Mouse (Mus musculus) frontal cortex, postnatal 14 days (tissue): ENCODE measurements around the gene Iffo2.
"Not testable (repeated sequence)": the region's sequence is repeated elsewhere in the genome, so short reads cannot be mapped to it uniquely, and the experiment has no call there.

ENCODE experiments used
- DNase-seq, 2 experiments: peaks; one replicate each; pipeline ENCODE4 v3.0.0; 2022; ENCODE audit warnings: low spot score in 2 of 2

Gene Iffo2

DNA sequence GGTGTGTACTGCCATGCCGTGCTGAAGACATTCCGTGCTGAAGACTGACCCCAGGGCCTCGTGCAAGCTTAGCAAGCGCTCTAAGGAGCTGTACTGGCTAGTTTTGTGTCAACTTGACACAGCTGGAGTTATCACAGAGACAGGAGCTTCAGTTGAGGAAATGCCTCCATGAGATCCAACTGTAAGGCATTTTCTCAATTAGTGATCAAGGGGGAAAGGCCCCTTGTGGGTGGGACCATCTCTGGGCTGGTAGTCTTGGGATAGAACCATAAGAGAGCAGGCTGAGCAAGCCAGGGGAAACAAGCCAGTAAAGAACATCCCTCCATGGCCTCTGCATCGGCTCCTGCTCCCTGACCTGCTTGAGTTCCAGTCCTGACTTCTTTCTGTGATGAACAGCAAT is at the start of gene Iffo2:
Gene Iffo2 (plus strand): TSS at position 301 of the 400 bp plus-strand sequence.
- not testable (repeated sequence) for DNase-seq

- DNase-seq = no peak
These were observed 48.9 kb upstream of the Iffo2 start for GRCm38 (mm10) chr4:139481400-139481799.

- no peak for DNase-seq
These were observed 46.8 kb upstream of the Iffo2 start for GRCm38 (mm10) chr4:139483461-139484105.

DNA sequence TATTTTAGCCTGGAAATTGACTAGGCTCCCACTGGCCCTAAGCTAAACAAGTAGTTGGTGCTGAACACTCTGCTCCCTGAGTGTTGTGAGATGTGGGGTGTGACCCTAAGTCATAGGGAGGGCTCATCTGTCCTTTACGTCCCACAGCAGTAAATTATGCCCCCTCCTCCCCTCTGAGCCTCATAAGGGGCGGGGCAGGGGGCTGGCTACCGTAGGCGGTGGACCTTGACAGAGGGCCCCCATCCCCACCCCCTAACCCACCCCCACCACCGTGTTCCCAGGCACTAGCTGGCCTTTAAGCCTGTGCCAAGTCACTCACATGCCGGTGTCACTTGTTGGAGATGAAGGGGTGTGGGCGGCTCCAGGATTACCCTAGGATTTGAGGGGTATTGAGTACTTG is 45.9 kb upstream of the Iffo2 start:
- DNase-seq = no peak

GRCm38 (mm10) chr4:139487085-139487484 is 43.3 kb upstream of the Iffo2 start:
- DNase-seq = no peak

DNA sequence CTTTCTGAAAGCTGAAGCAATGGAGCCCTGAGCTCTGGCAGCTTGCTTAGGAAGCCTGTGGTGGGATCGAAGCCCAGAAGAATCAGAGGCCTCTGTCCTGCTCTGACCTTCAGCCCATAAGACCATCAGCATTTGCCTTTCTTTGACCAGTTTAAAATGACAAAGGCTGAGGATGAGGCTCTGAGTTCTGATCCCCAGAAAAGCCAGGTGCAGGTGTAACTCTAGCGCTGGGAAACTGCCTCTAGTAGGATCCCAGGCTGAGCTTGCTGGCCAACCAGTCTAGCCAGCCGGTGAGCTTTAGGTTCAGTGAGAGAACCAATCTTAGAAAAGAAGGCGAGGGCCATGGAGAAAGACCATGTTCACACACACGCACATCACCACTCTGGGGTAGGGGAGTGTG is 42.0 kb upstream of the Iffo2 start:
- no peak for DNase-seq

DNA sequence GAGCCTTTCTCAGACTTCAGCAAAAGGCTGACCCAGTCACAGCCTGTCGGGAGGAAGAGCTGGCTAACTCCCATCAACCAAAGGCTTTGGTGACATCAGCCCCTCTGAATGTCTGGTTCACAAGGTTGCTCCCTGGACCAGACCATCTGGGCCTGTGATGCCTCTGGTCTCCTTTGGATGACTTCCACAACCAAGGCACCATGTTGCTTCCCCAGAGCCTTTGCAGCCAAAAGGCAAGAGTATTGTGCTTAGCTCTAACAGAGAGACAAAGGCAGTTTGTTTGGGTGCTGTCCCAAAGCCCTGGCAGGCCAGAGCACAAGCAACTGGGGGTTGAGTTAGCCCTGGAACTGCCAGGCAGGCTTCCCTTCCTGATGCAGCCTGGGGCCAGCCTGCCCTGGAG is 40.4 kb upstream of the Iffo2 start:
- no peak for DNase-seq

- peak; percentile 38 to 40 for DNase-seq
These were observed 39.8 kb upstream of the Iffo2 start for GRCm38 (mm10) chr4:139490413-139491055.

DNA sequence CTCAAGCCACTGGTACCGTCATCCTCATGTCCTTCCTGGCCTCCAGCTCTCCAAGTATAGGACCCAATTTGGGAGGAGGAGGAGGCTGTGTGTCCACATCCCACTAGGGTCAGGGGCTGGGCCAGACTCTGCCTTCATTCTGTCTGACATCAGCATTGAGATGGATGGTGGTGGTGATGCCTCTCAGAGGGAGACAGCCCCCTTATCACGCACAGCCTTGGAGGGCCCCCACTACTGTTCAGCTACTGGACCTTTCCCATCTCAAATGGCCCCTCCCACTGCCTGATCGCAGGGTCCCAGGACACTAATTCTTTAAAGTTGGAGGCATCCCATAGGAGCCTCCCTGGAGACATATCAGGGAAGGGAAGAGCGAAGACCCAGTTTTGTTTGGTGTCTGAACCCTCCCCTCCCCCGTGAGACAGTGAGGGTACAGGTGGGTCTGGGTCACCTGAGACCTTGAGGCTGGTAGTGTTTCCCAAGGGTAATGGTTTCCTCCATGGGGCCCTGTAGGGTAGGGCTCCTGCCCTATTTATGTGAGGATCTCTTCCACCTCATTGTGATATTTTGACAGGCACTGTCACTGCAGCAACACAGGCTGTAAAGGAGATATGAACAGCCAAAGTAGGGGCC is 38.7 kb upstream of the Iffo2 start:
- DNase-seq = no peak

- no peak for DNase-seq
These were observed 38.0 kb upstream of the Iffo2 start for GRCm38 (mm10) chr4:139492258-139492833.

DNA sequence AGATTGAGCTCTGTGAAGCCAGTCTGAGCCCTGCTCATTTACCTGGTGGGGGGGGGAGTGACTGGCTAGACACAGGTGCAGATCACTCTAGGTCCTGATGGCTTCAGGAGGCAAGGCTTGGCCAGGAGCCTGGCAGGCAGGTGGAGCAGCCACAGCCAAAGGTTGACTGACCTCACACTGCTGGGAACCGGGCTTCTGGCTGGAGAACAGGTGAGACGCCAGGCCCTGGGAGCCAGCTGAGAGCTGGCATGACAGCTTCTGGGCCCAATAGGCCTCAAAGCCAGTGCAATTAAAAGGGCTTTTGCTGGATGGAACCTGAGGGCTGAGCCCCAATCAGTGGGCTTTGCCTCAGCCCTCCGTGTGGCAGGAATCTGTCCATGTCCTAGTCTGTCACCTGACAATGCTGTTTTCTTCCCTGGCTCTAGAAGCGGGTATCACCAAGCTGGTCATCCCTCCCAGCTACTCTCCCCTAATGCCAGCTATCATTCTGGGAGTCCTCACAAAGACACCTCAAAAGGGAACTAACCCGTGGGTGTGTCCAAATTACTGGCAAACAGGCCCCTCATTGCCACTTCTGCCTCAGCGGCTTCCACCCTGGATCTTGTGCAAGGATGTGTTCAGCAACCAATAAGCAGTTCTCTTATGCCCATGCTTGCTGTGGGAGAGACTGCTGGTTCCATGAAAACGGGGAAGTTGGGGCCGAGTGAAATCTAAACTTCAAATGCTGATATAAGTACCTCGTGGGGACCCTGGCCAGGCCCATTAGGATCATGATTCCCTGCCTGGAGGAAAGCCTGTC is 36.9 kb upstream of the Iffo2 start:
- DNase-seq = no peak

GRCm38 (mm10) chr4:139500814-139501213 is 29.5 kb upstream of the Iffo2 start:
- DNase-seq = no peak

DNA sequence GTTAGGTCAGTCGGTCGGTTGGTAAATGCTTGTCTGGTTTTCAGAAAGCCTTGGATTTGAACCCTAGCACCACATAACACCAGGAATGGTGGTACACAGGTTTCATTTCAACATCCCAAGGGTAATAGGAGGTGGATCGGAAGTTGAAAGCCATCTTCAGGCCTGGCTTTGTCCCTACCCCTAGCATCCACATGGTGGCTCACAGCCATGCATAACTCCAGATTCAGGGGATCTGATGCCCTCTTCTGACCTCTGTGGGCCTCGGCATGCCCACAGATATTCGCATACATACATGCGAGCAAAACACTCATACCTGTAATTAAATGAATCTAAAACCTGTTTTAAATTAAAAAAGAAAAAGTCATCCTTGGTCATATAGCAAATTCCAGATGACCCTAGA is 28.6 kb upstream of the Iffo2 start:
- DNase-seq = no peak

DNA sequence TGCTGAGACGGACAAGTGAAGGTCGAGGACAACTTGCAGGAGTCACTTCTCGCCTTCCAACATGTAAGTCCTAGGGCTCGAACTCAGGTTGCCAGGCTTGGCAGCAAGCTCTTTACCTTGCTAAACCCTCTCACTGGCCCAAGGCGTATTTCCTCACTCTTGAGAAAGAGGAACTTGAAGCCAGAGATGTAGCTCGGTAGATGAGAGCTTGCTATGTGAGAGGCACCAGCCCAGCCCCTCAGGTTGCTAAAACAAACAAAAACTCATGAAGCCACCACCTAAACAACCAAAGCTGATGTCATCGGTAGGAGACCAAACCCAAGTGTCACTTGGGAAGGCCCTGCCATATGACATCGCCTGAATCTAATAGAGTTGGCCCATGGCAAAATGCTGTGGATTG is 26.4 kb upstream of the Iffo2 start:
- no peak for DNase-seq

GRCm38 (mm10) chr4:139505716-139506115 is 24.6 kb upstream of the Iffo2 start:
- DNase-seq = no peak

- DNase-seq = no peak
These were observed 23.6 kb upstream of the Iffo2 start for GRCm38 (mm10) chr4:139506727-139507126.

DNA sequence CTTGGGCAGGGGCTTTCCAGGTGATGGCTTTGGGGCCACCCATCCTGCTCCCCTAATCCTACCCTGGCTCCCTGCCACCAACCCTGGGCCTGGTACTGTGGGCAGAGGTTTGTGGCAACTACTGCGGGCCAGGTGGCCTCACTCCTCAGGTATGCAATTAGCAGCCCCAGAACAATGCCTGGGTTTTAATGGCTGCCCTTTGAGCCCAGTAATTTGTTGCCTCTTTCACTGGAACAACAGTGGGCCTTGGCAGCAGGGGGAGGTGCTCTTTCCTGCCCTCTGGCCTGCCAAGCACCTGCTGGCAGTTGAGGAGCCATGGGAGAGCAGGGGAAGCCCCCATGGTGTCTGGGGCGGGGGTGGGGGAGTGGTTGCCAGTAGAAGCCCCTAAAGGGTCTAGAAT is 21.3 kb upstream of the Iffo2 start:
- DNase-seq = no peak

DNA sequence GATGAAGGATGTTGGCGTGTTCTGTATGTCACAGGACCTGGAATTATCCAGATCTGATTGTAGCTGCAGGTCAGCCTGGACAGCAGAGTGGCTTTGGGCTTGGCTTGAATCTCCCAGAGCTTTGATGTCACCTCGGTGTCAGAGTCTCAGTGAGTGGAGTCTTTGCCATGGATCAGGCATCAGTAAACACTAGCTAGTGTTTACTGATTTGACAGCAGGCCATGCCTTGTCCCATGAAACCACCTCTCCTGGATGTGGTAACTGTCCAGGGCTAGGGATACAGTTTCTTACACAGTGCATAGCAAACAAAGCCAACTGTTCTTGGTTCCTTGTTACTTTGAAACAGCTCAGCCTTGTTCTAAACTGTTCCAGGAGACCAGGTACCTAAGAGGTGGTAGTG is 18.8 kb upstream of the Iffo2 start:
- no peak for DNase-seq

- DNase-seq = no peak
These were observed 17.4 kb upstream of the Iffo2 start for GRCm38 (mm10) chr4:139512985-139513384.

GRCm38 (mm10) chr4:139519221-139519620 is 11.1 kb upstream of the Iffo2 start:
- no peak for DNase-seq

- no peak for DNase-seq
These were observed 8.4 kb upstream of the Iffo2 start for GRCm38 (mm10) chr4:139521926-139522325.

DNA sequence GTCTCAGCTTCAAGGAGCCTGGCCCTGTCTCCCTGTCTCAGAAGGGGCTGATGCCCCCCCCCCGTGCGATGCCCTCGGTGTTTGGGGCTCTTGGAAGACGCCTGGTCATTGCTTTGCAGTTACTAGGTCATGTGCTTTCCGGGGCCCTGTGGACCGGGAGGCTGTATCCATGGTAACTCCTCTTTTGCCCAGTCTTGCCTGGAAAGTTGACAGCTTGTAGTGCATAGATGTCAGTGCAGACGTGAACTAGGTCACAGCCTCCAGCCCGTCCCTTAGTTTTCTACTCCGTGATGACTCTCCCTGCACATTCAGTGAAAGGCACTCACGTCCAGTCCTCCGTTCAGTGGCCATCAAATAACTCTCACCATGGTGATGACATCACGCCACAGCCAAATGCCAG is 3.9 kb upstream of the Iffo2 start:
- DNase-seq = peak in 1 of 2 experiments; percentile 9
